Mouse (Mus musculus): ENCODE data around the gene Tiam1. TPM values are rescaled to one million over a fixed set of nuclear protein-coding genes. Genes with fewer than 3 reads are reported as not detected.

The Tiam1 gene
- polyA plus RNA-seq, 1 experiment from 2014 or later = 15.7 TPM

DNA sequence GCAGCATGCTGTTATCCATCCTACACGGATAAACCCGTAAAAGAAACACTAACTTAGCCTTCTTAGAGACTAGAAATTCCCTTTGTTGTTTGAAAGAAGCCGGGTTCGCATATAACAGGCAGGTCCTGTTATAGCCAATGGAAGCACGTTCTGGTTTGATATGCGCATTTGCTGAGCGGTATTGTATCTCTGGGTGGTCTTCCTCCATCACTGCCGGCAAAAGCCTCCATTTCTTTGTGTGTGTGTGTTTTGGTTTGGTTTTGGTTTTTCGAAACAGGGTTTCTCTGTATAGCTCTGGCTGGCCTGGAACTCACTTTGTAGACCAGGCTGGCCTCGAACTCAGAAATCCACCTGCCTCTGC is 369.0 kb downstream of the Tiam1 start:
- Histone ChIP-seq H3K27ac (no peak overlapping the region), H3K9ac (no peak overlapping the region), H3K27me3 (replicated peaks) (no peaks in the 10 kb centered on the region), H3K4me3 (no peak overlapping the region), H3K4me2 (replicated peaks) (peak overlapping the region; percentile 59), H3K36me3 (no peaks in the 10 kb centered on the region), H3K9me3 (peaks cover 13% of the 10 kb centered on the region), H3K4me1 (no peaks in the 10 kb centered on the region)
- ATAC-seq (ENCODE audit: low FRiP score, low read depth) = peak; percentile 28
- 30% methylated on average over 10 of the region's 10 CpGs for WGBS

DNA sequence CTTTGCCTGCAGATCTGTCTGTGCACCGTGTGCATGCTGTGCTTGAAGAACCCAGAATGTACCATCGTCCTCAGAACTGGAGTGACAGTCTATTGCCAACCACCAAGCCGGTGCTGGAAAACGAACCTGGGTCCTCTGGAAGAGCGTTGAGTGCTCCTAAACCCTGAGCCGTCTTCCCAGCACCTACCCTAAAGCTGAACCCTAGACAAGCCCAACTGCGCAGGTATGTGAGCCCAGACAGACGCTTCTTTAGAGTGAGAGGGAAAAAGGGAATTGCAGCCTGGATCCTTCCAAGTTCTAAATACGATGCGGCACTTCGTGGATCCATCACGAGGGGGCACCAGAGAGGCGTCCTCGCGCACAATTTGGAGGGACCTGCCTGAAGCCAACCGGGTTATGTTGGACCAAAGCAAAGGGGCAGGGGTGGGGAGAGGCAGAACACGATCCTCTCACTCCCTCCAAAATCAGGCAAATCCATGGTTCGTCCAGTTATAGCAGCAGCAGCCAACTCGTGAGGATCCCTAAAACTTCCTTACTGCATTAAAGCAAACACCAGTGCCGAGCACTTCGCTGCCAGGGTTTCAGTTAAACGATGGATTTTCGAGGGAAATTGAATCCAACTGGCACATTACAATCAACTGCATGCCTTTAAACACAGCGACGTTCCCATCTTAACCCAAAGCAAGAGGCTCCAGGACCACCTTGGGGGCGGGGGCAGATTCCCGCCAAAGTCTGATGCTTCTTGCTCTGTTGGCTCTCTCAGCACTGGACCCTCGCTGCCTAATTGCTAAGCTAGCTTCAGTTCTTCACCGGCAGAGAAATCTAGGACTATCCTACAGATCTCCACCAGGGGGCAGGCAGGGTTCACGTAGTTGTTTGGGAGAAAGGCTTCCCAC is 369.7 kb downstream of the Tiam1 start:
- no peaks in the 10 kb centered on the region for H3K27me3 ChIP-seq (replicated peaks)
- no peaks in the 10 kb centered on the region for H3K4me1 ChIP-seq
- peak overlapping the region; percentile 29 for H3K4me3 ChIP-seq
- ATAC-seq (ENCODE audit: low FRiP score, low read depth) = peak; percentile 89
- no peak overlapping the region for H3K27ac ChIP-seq
- WGBS = 14% methylated on average over 30 of the region's 30 CpGs
- H3K36me3 ChIP-seq = no peaks in the 10 kb centered on the region
- 0 out of 2 replicates have a peak overlapping the region, but pooled peaks have one; percentile 30 for H3K9ac ChIP-seq
- H3K9me3 ChIP-seq = peaks cover 19% of the 10 kb centered on the region
- peak overlapping the region; percentile 59 for H3K4me2 ChIP-seq (replicated peaks)

GRCm38 (mm10) chr16:89765919-89766318 is 377.6 kb downstream of the Tiam1 start:
- Histone ChIP-seq H3K36me3 (no peaks in the 10 kb centered on the region), H3K9ac (no peak overlapping the region), H3K9me3 (peaks cover 21% of the 10 kb centered on the region), H3K27ac (no peak overlapping the region), H3K4me2 (replicated peaks) (no peak overlapping the region), H3K4me1 (no peaks in the 10 kb centered on the region), H3K4me3 (no peak overlapping the region), H3K27me3 (replicated peaks) (no peaks in the 10 kb centered on the region)
- ATAC-seq (ENCODE audit: low FRiP score, low read depth) = no peak
- WGBS = 87% methylated on average over 11 of the region's 11 CpGs

GRCm38 (mm10) chr16:89765470-89765869 is 378.1 kb downstream of the Tiam1 start:
- ATAC-seq (ENCODE audit: low FRiP score, low read depth) = no peak
- Histone ChIP-seq H3K4me1 (no peaks in the 10 kb centered on the region), H3K4me2 (replicated peaks) (no peak overlapping the region), H3K27me3 (replicated peaks) (no peaks in the 10 kb centered on the region), H3K36me3 (no peaks in the 10 kb centered on the region), H3K4me3 (no peak overlapping the region), H3K9ac (no peak overlapping the region), H3K27ac (no peak overlapping the region), H3K9me3 (peaks cover 17% of the 10 kb centered on the region)
- WGBS = 15% methylated on average over 8 of the region's 8 CpGs

DNA sequence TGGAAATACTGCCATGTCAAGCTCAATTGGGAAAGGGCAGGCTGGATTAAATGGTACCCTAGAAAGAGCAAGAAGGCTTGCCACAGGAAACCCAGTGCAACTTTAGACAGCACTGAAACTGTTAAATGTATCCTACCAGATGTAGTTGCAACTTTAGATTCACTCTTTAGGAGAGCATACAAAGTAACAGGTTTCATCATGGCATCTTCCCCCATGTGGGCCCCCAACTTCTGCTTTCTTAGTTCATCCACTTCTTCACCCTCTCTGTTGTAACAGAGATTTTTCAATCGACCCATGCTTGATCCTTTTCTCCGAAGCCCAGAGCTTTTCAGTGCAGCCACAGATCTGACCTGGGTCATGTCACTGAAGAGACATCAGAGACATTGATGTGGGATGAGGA is 379.8 kb downstream of the Tiam1 start:
- no peak overlapping the region for H3K4me2 ChIP-seq (replicated peaks)
- no peaks in the 10 kb centered on the region for H3K27me3 ChIP-seq (replicated peaks)
- WGBS = 85% methylated on average over 2 of the region's 2 CpGs
- H3K27ac ChIP-seq = no peak overlapping the region
- H3K4me1 ChIP-seq = no peaks in the 10 kb centered on the region
- H3K36me3 ChIP-seq = no peaks in the 10 kb centered on the region
- peaks cover 2% of the 10 kb centered on the region; the same call in 1 of the 2 replicates for H3K9me3 ChIP-seq
- no peak overlapping the region for H3K4me3 ChIP-seq
- no peak overlapping the region for H3K9ac ChIP-seq
- no peak for ATAC-seq (ENCODE audit: low FRiP score, low read depth)

- no peak for ATAC-seq (ENCODE audit: low FRiP score, low read depth)
- no peak overlapping the region for H3K4me3 ChIP-seq
- H3K4me2 ChIP-seq (replicated peaks) = no peak overlapping the region
- no peaks in the 10 kb centered on the region for H3K9me3 ChIP-seq
- no peak overlapping the region for H3K9ac ChIP-seq
- H3K36me3 ChIP-seq = no peaks in the 10 kb centered on the region
- H3K4me1 ChIP-seq = no peaks in the 10 kb centered on the region
- 83% methylated on average over 10 of the region's 10 CpGs for WGBS
- no peaks in the 10 kb centered on the region for H3K27me3 ChIP-seq (replicated peaks)
- H3K27ac ChIP-seq = no peak overlapping the region
Observed at GRCm38 (mm10) chr16:89762523-89762922, 381.0 kb downstream of the Tiam1 start.

GRCm38 (mm10) chr16:89762096-89762495 is 381.5 kb downstream of the Tiam1 start:
- H3K27ac ChIP-seq = no peak overlapping the region
- H3K9me3 ChIP-seq = no peaks in the 10 kb centered on the region
- no peaks in the 10 kb centered on the region for H3K27me3 ChIP-seq (replicated peaks)
- H3K36me3 ChIP-seq = no peaks in the 10 kb centered on the region
- H3K4me2 ChIP-seq (replicated peaks) = no peak overlapping the region
- H3K4me3 ChIP-seq = no peak overlapping the region
- H3K9ac ChIP-seq = no peak overlapping the region
- no peaks in the 10 kb centered on the region for H3K4me1 ChIP-seq
- ATAC-seq (ENCODE audit: low FRiP score, low read depth) = no peak
- 66% methylated on average over 8 of the region's 8 CpGs for WGBS

- Histone ChIP-seq H3K9ac (no peak overlapping the region), H3K27me3 (replicated peaks) (no peaks in the 10 kb centered on the region), H3K4me3 (no peak overlapping the region), H3K4me1 (no peaks in the 10 kb centered on the region), H3K27ac (no peak overlapping the region), H3K9me3 (no peaks in the 10 kb centered on the region), H3K4me2 (replicated peaks) (no peak overlapping the region), H3K36me3 (no peaks in the 10 kb centered on the region)
- 41% methylated on average over 5 of the region's 5 CpGs for WGBS
- ATAC-seq (ENCODE audit: low FRiP score, low read depth) = no peak
Observed at GRCm38 (mm10) chr16:89757384-89757783, 386.2 kb downstream of the Tiam1 start.

DNA sequence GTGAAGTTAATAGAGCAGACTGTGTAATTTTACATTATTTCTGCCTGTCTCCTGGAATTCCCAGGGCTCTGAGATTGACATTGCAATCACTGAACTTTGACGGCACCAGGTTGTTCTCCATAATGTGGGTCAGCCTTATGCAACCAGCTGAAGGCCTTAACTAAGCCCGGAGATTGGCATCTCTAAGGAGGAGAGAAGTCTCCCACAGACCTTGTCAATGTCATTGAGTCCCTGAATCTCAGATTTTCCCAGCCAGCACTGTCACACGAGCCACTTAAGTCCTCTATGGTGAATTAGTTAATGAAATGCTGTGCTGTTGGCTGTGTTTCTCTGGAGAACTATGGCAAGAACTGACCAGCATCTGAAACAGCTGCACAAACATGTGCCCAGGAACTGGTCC is 388.9 kb downstream of the Tiam1 start:
- 82% methylated on average over 3 of the region's 3 CpGs for WGBS
- no peak overlapping the region for H3K4me3 ChIP-seq

GRCm38 (mm10) chr16:89747864-89748263 is 395.7 kb downstream of the Tiam1 start:
- Histone ChIP-seq H3K36me3 (no peaks in the 10 kb centered on the region), H3K4me3 (no peak overlapping the region), H3K27ac (no peak overlapping the region), H3K4me1 (no peaks in the 10 kb centered on the region), H3K9ac (no peak overlapping the region), H3K27me3 (replicated peaks) (no peaks in the 10 kb centered on the region), H3K9me3 (no peaks in the 10 kb centered on the region), H3K4me2 (replicated peaks) (no peak overlapping the region)
- 46% methylated on average over 2 of the region's 2 CpGs for WGBS
- no peak for ATAC-seq (ENCODE audit: low FRiP score, low read depth)

More for the DNA sequence above, 388.9 kb downstream of the Tiam1 start:
- no peaks in the 10 kb centered on the region for H3K36me3 ChIP-seq
- no peaks in the 10 kb centered on the region for H3K9me3 ChIP-seq
- H3K4me2 ChIP-seq (replicated peaks) = no peak overlapping the region
- ATAC-seq (ENCODE audit: low FRiP score, low read depth) = no peak
- H3K4me1 ChIP-seq = no peaks in the 10 kb centered on the region
- no peak overlapping the region for H3K9ac ChIP-seq
- H3K27me3 ChIP-seq (replicated peaks) = no peaks in the 10 kb centered on the region
- H3K27ac ChIP-seq = no peak overlapping the region

DNA sequence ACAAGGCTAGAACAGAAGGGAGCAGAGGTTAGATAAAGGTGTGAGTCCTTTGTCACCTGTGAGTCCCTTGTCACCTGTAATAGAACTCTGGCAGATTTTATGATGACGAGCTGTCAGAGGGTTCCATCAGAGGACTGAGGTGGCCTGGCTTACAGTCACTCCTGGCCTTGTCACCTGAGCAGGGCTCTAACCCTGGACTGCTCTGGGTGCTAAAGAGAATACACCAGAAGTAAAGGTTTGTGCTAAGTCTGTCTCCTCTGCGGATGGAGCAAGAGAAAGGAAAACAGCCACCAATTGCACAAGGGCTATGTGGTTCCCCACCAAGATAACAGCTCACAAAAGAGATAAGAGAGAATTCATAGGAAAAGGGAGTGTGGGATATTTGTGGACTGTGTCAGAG is 404.0 kb downstream of the Tiam1 start:
- H3K27ac ChIP-seq = no peak overlapping the region
- ATAC-seq (ENCODE audit: low FRiP score, low read depth) = no peak
- 78% methylated on average over 2 of the region's 2 CpGs for WGBS

DNA sequence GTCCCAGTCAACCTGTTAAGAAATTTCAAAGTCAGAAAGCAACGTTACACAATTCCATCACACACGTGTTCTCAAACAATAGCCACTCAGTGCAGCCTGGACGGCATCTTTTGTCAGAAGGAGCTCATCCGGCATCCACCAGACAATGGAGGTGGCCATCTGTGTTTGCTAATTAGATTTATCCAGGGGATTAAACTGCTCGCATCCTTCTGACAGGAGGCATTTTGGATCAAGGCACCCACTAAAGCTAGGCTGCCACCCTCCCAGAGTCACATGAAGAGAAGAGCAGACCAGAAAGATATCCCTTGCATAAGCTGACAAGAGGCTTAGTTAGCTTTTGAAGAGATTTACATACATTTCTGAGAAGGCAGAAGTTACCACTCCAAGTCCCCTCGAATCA is 404.6 kb downstream of the Tiam1 start:
- no peaks in the 10 kb centered on the region for H3K36me3 ChIP-seq
- 16% methylated on average over 6 of the region's 6 CpGs for WGBS
- H3K27me3 ChIP-seq (replicated peaks) = no peaks in the 10 kb centered on the region
- no peaks in the 10 kb centered on the region for H3K4me1 ChIP-seq
- no peak overlapping the region for H3K4me3 ChIP-seq
- no peak overlapping the region for H3K9ac ChIP-seq
- H3K9me3 ChIP-seq = no peaks in the 10 kb centered on the region
- no peak overlapping the region for H3K27ac ChIP-seq
- no peak overlapping the region for H3K4me2 ChIP-seq (replicated peaks)
- ATAC-seq (ENCODE audit: low FRiP score, low read depth) = peak; percentile 48; the same call in 1 of the 2 replicates

More for the DNA sequence above, 404.0 kb downstream of the Tiam1 start:
- no peak overlapping the region for H3K4me3 ChIP-seq
- no peak overlapping the region for H3K4me2 ChIP-seq (replicated peaks)
- H3K4me1 ChIP-seq = no peaks in the 10 kb centered on the region
- no peak overlapping the region for H3K9ac ChIP-seq
- H3K36me3 ChIP-seq = no peaks in the 10 kb centered on the region
- H3K9me3 ChIP-seq = no peaks in the 10 kb centered on the region
- H3K27me3 ChIP-seq (replicated peaks) = no peaks in the 10 kb centered on the region

Data from neural tube, embryonic 12.5 days (tissue).